Mouse (Mus musculus) heart, adult 9 months (tissue): ENCODE data around the gene Rcbtb1.
A peak's percentile ranks its signal among the peaks of the same experiment; 100 is the strongest.
"Not testable (repeated sequence)": the region's sequence is repeated elsewhere in the genome, so short reads cannot be mapped to it uniquely, and the experiment has no call there.

Source experiments
- DNase-seq, 2 experiments: peaks; one replicate each; pipeline ENCODE4 v3.0.0; 2022; ENCODE audit warnings: low spot score in 2 of 2

The Rcbtb1 gene

DNA sequence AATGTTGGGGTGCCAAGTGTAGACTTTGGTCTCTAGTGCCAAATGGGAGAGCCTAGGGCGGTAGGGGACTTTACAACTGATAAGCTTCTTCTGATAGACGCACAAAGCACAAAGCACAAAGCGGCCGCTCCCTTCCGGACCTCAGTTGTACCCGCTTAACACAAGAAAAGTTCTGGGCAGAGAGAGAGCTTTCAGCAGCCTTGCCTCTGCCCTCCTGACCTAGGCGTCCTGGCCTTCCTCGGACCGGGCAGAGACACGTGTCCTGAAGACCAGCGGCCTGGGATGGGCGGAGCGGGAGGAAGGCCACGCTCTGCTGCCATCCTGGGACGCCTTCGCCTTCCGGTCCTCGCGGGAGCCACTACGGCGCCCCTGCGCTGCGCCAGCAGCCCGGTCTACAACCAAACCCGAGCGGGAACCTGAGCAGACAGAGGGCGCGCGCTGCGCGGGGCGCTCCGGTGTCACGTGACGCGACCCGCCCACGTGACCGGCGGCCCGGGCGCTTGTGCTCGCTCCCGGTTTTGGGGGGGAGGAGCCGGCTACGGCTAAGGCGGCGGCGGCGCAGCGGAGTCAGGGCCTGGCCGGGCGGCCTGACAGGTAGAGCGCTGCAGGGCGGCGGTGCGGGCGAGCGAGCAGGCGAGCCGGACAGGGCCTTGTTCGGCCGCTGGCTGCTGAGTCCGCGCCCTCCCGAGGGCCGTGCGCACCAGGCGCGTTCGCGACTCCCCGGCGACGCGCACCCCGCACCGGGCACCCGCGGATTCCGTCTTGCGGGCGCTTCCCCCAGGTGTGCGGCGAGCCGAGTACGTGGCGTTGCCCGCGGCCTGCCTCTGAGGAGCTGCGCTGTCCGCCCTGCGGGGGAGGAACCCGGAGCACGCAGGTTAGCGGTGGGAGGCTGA is at the start of gene Rcbtb1:
Gene Rcbtb1, plus strand, starts transcription at position 499 of the 893 bp plus-strand sequence.
- DNase-seq: peak; percentile 94 to 96

GRCm38 (mm10) chr14:59155589-59155988 is 45.4 kb upstream of the Rcbtb1 start:
- no peak for DNase-seq

DNA sequence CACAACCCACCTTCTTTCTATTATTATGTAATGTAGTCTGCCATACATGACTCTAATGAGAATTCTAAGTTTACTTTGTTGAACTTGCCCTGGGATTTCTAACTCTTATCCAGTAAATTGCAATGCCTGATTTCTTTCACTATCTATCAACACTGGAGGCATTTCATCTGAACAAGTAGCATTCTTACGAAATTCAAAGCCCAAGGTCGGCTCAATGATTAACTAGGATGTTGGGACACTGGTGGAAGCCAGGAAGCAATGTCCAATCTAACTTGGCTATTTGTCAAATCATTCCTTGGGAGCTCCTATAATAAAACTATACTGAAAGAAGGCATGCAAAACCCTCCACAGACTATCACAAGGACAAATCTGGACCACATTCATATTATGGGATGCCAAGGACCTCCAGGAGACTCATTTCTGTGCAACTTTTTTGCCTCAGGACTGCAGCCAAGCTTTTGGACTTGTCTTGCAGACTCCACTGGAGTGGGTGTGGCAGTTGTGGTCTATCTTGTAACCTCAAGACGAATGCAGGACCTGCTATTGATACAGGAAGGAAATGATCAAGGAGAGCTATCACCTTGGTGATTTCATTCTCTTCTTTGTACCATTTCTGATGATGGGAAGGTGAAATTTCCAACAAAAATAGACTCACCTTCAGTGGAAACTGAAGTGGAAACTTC is 43.9 kb upstream of the Rcbtb1 start:
- DNase-seq: no peak

DNA sequence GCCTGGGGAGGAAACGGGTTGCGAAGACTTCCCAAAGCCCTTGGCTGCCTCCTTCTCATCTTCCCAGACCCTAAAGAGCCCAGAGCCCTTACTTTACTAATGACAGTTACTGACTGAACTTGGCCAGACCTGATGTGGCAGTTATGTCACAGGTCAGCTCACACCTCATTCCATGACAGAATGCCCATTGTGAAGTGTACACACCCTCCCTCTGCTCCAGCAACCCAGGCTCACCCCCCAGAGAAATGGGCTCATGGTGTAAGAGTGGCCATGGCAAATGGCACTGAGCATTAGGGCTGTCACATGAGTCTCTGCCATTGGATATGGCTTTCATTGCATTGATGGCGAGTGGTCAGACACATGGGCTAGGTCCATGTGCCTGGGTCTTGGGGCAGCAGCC is 22.4 kb upstream of the Rcbtb1 start, which contains the start of gene Gm5142:
Gene Gm5142, minus strand, starts transcription at position 101 of the 400 bp plus-strand sequence.
- DNase-seq: no peak

GRCm38 (mm10) chr14:59182732-59183131 is 18.3 kb upstream of the Rcbtb1 start:
- DNase-seq: no peak

- DNase-seq: no peak
Observed at GRCm38 (mm10) chr14:59185514-59185913, 15.5 kb upstream of the Rcbtb1 start.

DNA sequence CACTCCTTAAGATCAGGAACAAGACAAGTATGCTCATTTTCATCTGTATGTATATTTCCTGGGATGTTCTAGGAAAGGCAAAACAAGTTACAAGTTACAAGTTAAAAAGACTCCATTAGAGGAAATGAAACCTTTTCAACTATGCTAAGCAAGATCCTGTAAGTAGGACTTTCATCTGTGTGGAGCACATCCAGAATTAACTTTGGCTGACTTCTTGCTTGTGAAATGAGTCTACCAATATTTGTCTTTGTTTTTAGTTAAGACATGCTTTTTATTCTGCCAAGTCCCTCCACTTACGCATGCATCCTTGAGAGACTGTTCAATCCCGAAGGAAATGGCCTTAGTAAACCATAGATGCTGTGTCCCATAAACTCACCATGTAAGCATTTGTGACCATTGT is 14.9 kb upstream of the Rcbtb1 start:
- DNase-seq: no peak

GRCm38 (mm10) chr14:59201604-59202215 is 701 bp downstream of the Rcbtb1 start:
- no peak for DNase-seq

- no peak for DNase-seq
Observed at GRCm38 (mm10) chr14:59205461-59205860, 4.5 kb downstream of the Rcbtb1 start.

DNA sequence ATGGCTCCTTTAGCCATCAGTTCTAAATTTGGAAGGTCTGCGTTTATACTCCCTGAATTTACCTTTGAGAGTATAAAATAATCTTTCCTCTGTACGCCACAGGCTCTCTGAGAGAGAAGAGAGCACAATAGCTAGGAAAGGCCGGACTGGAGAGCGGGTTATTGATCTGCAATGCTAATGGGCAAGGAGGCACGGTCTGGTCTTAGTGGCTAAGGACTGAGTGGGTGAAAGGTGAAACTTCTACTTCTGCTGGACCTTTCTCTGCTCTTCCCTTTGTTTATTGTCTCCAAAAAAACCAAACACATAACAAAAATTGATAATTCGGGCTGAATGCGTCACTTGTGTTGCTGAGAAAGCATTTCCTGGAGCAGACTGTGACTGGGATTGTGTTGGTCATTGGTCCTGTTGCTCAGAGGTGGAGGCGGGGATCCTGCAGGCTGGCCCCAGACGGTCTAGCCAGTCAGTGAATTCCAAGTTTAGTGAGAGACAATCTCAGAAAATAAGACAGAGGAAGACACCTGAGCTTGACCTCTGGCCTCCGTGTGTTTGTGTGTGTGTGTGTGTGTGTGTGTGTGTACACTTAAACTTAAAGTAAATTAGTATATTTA is 5.1 kb downstream of the Rcbtb1 start:
- DNase-seq: no peak

GRCm38 (mm10) chr14:59209003-59209402 is 8.0 kb downstream of the Rcbtb1 start:
- no peak for DNase-seq

DNA sequence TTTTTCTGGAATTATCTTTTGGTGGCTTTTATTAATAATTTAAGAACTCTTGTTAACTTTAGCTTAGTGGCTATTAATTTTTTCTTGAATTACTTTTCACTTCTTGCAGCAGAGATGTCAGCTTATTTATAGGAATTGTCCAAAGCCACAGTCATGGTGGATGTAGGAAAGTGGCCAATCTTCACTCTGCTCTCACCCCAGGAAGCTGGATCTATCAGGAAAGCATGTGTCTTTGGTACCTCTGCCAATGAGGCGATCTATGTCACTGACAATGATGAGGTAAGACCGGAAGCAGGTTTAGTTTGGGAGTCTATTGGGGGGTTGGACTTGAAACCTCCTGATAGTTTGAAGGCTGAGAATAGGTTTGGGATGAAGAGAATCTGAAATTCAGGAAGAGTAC is 8.8 kb downstream of the Rcbtb1 start:
- no peak for DNase-seq

DNA sequence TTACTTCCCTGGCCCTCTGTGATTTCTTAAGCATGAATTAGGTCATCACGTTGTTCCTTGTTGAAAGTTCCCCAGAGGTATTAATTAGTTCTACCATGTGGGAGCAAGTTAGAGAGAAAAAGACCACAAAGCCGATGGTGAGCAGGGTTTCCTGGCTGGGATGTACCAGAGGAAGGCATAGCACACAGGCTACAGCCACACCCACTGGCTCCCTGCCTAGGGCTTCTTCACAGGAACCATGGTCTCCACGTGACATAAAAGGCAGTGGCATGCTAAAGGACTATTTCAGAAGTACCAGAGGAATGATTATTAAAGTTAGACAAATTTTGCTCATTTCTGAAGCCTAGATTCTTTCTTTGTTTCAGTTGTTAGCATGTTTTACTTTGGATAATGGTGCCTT is 18.2 kb downstream of the Rcbtb1 start:
- DNase-seq: no peak

GRCm38 (mm10) chr14:59226240-59226639 is 25.2 kb downstream of the Rcbtb1 start:
- DNase-seq: no peak

GRCm38 (mm10) chr14:59229822-59230221 is 28.8 kb downstream of the Rcbtb1 start:
- DNase-seq: no peak

GRCm38 (mm10) chr14:59230331-59230966 is 29.4 kb downstream of the Rcbtb1 start:
- no peak for DNase-seq

DNA sequence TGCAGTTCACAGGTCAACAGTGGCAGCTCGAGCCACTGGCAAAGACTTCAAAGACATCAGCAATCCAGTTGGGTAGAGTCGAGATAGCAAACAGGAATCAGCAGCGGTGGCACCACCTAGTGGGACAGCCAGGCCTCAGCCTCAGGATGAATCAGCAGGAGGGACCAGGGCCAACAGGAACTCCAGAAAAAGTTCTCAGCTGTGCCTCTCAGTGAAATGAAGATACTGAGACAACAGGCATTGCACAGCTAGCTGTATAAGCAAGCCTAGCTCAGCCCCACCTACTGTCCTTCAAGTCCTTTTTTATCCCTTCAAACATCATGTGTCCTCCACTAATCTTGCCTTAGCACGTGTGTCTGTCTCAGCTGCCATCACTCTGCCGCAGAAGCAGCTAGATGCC is 31.0 kb downstream of the Rcbtb1 start:
- DNase-seq: peak in 1 of 2 experiments; percentile 4

DNA sequence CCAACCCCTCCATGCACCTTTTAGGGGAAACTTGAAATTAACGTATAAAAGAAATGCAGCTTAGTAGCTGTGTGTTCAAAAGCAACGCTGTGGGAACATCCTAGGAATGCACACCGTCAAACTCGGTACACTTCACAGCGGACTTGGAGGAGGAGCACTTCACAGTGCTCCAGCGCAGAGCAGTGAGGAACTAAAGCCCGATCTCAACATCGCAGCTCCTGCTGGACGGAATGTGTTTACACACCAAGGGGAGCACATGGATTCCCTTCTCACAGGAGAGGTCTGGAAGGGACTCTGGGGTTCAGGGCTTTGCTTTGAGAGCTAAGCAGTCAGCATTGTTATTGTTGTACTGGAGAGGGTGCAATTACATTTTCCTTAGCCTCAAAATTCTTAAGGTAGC is 32.6 kb downstream of the Rcbtb1 start:
- no peak for DNase-seq

- DNase-seq: not testable (repeated sequence)
Observed at GRCm38 (mm10) chr14:59250350-59250749, 49.3 kb downstream of the Rcbtb1 start.

DNA sequence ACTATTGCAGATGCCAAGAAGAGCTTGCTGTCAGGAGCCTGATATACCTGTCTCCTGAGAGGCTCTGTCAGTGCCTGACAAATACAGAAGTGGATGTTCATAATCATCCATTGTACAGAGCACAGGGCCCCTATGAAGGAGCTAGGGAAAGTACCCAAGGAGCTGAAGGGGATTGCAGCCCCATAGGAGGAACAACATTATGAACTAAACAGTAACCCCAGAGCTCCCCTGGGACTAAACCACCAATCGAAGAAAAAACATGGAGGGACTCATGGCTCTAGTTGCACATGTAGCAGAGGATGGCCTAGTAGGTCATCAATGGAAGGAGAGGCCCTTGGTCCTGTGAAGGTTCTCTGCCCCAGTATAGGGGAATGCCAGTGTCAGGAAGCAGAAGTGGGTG is 54.9 kb downstream of the Rcbtb1 start:
- DNase-seq: not testable (repeated sequence)

DNA sequence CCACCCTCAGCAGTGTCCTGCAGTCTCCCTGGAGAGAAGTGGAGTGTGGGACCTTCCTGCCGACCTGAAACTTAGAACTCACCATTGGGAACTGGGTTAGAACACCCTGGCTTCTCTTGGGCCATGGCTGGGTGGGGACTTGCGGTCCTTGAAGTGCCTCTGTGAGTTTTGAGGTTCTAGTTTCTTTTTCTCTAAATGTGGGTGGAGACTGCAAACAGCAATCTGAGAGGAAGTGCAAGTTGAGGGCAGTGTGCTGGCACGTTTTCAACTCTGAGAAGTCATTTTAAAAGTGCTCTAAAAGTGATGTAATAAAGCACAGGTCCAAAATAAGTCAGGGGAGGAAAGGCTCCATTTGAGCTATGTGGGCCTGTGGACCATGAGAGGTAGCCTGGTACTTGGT is 59.0 kb downstream of the Rcbtb1 start, which contains the start of gene Gm6904:
Gene Gm6904, minus strand, starts transcription at position 161 of the 400 bp plus-strand sequence.
- DNase-seq: peak; percentile 28 to 44
